Mouse (Mus musculus) left cerebral cortex, adult 2 months (tissue): ENCODE results near the gene Adamts9. TPM values are rescaled to one million over a fixed set of nuclear protein-coding genes. Genes with fewer than 3 reads are reported as not detected.

Experiments
- DNase-seq, 2 experiments: peaks; one replicate each; pipeline ENCODE4 v3.0.0; 2021 to 2022; ENCODE audit warnings: low spot score in 2 of 2, mixed read lengths in 1 of 2; ENCODE audit errors: extremely low spot score in 1 of 2
- H3K27ac ChIP-seq: fragments of 200-600 bp; 2 replicates; pipeline ENCODE4 v1.8.1; 2022
- H3K4me3 ChIP-seq: fragments of 200-600 bp; 2 replicates; pipeline ENCODE4 v1.8.1; 2022
- CTCF ChIP-seq: fragments of 200-600 bp; IDR thresholded peaks from 2 replicates; pipeline ENCODE4 v1.8.1; 2022; ENCODE audit warnings: antibody characterized with exemption, mild to moderate bottlenecking, moderate library complexity
- intact Hi-C: fragments of 180-260 bp; cut with DNase I; formaldehyde crosslinking; loops from one replicate; pipeline ENCODE4 v1.15.1; 2025
- total RNA-seq, 2 experiments: library from RNA; stranded (reverse); gene quantifications; 2 replicates each; pipeline ENCODE4 v1.2.3; 2021

Adamts9 gene
- total RNA-seq, 2 experiments from 2014 or later: 2.8 to 3.9 TPM

DNA sequence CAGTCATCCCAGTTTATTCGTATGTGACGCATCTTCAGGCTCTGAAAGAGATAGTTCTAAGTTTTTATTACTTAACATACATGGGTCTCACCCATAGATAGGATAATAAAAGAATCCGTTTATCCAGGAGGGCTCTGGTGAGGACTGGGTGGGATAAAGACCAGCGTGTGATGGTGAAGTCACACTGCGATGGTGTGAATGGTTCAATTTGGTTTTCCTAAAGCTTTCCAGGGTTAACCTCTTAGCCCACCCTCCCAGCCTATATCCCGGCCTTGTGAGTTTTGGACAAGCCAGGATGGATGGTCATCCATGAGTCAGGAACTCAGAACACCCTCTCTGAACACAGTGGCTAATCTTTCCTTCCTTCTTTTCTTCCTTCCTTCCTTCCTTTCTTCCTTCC, 17.7 kb upstream of the Adamts9 start:
- intact Hi-C loops: no loop called here
- no peak for TF ChIP-seq CTCF
- no peak for DNase-seq
- Histone ChIP-seq H3K4me3 (no peak overlapping the region), H3K27ac (no peak overlapping the region)

GRCm38 (mm10) chr6:92959416-92959815, 16.1 kb upstream of the Adamts9 start:
- no peak for DNase-seq
- no peak for TF ChIP-seq CTCF
- intact Hi-C loops: no loop called here
- Histone ChIP-seq H3K4me3 (no peak overlapping the region), H3K27ac (no peak overlapping the region)

DNA sequence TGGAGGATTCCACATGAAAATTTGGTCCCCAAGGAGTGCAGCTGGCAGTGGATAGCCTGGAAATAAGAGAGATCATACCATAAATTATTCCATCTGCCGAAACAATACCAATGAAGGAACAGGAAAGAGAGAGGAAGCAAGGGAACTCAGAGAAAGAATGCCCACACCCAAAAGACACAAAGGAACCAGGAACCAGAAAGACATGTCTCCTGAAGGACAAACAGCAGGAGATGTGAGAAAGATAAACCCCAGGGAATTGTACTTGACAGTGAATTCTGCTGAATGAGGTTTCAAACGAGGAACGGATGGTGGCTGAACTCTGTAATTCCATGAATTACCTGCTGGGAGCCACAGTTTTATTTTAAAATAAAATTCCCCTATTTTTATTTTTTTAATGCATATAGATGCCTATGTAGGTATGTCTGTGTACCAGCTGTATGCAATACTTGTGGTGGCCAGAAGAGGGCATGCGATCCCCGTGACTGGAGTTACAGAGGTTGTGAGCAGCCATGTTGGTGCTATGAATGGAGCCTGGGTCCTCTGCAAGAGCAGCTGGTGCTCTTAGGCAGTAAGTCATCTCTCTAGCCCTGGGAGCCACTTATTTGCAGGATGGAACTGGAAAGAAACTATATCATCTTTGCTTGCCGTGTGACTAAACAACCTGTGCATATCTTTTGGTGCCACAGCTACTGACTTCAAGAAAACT, 4.2 kb upstream of the Adamts9 start:
- H3K27ac ChIP-seq: no peak overlapping the region
- no peak for DNase-seq
- peak; percentile 23 for TF ChIP-seq CTCF
- intact Hi-C loops: loop anchor here (10.0 kb wide), 1 partner anchor 597 kb away; no protein-coding TSS in a partner anchor
- H3K4me3 ChIP-seq: no peak overlapping the region

GRCm38 (mm10) chr6:92944711-92945110, 1.4 kb upstream of the Adamts9 start:
- Histone ChIP-seq H3K4me3 (no peak overlapping the region), H3K27ac (no peak overlapping the region)
- no peak for TF ChIP-seq CTCF
- intact Hi-C loops: loop anchor here (5.0 to 10.0 kb wide), 2 partner anchors 142 to 600 kb away; no protein-coding TSS in a partner anchor
- DNase-seq: no peak

DNA sequence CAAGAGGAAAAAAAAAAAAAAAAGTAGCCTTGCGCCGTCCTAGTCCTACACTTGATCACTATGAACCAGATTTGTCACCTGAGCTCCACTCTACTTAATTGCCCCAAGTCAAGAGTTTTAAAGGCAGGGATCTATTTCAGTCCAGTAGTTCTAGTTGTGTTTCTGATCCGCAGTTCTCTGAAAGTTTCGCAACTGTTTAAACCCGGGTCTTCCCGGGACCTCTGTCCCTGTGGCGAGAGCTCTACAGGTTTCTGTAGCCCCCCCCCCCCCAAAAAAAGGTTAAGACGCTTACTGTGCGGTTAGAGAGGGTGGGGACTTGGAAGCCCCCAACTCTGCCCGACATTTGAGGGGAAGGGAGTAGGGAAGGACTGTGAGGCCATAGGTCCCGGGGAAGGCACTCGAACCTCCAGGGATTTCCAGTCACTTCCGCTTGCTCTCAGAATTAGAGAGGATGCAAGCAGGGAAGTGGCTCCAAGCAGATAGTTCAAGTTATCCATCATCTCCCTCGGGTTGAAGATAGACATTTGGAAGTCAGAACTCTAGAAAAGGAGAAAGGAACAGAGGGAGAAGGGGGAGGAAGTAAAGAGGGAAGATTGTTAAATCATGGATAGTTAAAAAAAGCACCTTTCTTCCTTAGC, 875 bp upstream of the Adamts9 start:
- H3K27ac ChIP-seq: no peak overlapping the region

DNA sequence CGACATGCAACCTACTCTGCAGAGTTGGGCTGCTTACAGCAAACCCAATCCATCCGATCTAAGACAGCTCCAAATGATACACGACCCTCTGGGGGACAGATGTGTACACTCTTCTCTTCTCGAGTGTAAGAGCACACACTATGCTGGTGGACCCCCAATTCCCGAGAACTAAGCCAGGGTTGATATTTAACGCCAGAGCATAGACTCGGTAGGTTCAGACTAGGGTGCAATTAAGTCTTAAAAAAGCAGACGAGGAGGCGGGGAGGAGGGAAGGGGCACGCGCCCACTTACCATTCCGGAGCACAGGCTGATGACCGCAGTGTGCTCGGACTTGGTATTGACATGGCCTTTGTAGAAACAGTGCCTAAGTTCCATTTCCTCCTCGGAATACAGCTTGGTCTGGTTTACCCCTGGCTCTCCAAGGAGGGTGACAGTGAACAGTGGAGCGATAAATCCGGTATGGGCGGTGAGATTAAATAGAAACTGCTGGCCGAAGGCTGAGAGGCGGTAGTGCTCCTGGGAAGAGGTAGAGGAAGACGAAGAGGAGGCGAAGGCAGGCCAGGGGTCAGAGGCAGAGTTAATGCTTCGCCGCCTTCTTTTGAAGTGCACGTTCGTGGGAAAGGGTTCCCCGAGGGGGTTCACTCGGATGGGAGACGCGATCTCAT, 1.4 kb downstream of the Adamts9 start:
- no peak for DNase-seq
- intact Hi-C loops: loop anchor here (1.0 to 10.0 kb wide), 4 partner anchors 140 to 603 kb away; no protein-coding TSS in a partner anchor
- TF ChIP-seq CTCF: no peak
- H3K4me3 ChIP-seq: peak overlapping the region; percentile 61
- H3K27ac ChIP-seq: no peak overlapping the region

More for the DNA sequence above, 875 bp upstream of the Adamts9 start:
- no peak for TF ChIP-seq CTCF
- H3K4me3 ChIP-seq: peak overlapping the region; percentile 61; the same call in 1 of the 2 replicates
- intact Hi-C loops: loop anchor here (5.0 to 10.0 kb wide), 2 partner anchors 142 to 601 kb away; no protein-coding TSS in a partner anchor
- DNase-seq: no peak

DNA sequence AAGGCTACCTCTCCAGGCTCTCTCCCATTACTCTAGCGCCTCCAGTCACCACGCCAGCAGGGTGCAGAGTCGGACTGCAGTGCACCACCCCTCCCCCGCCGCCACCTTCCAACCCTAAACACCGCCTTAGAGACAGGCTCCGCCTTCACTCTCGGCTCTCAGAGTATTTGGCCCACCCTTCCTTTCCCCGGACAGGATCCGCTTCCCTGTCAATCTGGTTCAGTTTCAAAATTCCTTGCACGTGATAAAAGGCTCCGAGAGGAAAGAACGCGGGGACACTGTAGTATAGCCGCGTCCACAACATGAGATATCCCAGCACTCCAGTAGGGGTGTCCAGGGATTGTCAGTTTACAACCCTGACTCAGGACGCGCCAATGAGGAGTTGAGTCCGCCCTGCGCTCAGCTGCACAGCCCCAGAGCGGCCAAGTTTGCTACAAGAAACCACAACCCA, 2.0 kb downstream of the Adamts9 start:
- DNase-seq: peak; percentile 47 to 69
- intact Hi-C loops: loop anchor here (1.0 to 10.0 kb wide), 3 partner anchors 139 to 603 kb away; no protein-coding TSS in a partner anchor
- Histone ChIP-seq H3K27ac (peak overlapping the region; percentile 37; the same call in 1 of the 2 replicates), H3K4me3 (peak overlapping the region; percentile 61)
- TF ChIP-seq CTCF: peak; percentile 43

- peak overlapping the region; percentile 62 for H3K27ac ChIP-seq
- peak overlapping the region; percentile 61 for H3K4me3 ChIP-seq
- DNase-seq: peak; percentile 15 to 21
- no peak for TF ChIP-seq CTCF
- intact Hi-C loops: loop anchor here (1.0 to 10.0 kb wide), 3 partner anchors 138 to 604 kb away; no protein-coding TSS in a partner anchor
Observed at GRCm38 (mm10) chr6:92940191-92941131, 2.8 kb downstream of the Adamts9 start.

- intact Hi-C loops: no loop called here
Observed at GRCm38 (mm10) chr6:92928261-92928660, 15.0 kb downstream of the Adamts9 start.

GRCm38 (mm10) chr6:92924536-92924935, 18.8 kb downstream of the Adamts9 start:
- TF ChIP-seq CTCF: no peak

More at GRCm38 (mm10) chr6:92928261-92928660, 15.0 kb downstream of the Adamts9 start:
- Histone ChIP-seq H3K27ac (no peak overlapping the region), H3K4me3 (no peak overlapping the region)
- TF ChIP-seq CTCF: no peak
- DNase-seq: no peak

GRCm38 (mm10) chr6:92921843-92922242, 21.4 kb downstream of the Adamts9 start:
- intact Hi-C loops: no loop called here

More at GRCm38 (mm10) chr6:92924536-92924935, 18.8 kb downstream of the Adamts9 start:
- Histone ChIP-seq H3K4me3 (no peak overlapping the region), H3K27ac (no peak overlapping the region)
- DNase-seq: no peak
- intact Hi-C loops: no loop called here

More at GRCm38 (mm10) chr6:92921843-92922242, 21.4 kb downstream of the Adamts9 start:
- TF ChIP-seq CTCF: no peak
- H3K4me3 ChIP-seq: no peak overlapping the region
- no peak for DNase-seq
- H3K27ac ChIP-seq: no peak overlapping the region
